Mouse (Mus musculus) spleen, adult 2 months (tissue): ENCODE measurements around the gene Fut11.

Experiments
- CTCF ChIP-seq: fragments of 200-500 bp; IDR thresholded peaks from 2 replicates; pipeline ENCODE4 v1.5.1; 2011; ENCODE audit warnings: mild to moderate bottlenecking, inconsistent platforms; ENCODE audit not compliant: insufficient read depth, insufficient read length, insufficient replicate concordance; ENCODE audit errors: extremely low read depth
- POLR2A ChIP-seq: fragments of 200-500 bp; IDR thresholded peaks from 2 replicates; pipeline ENCODE4 v1.6.1; 2011; ENCODE audit warnings: low read depth, low read length, inconsistent platforms

- no peak for TF ChIP-seq CTCF
- TF ChIP-seq POLR2A: no peak
Observed at GRCm38 (mm10) chr14:20682498-20682897, 12.3 kb upstream of the Fut11 start.
